In genomic region chr17:55952041-55952440, GRCm38 (mm10) we compare ENCODE assay signal across 28 mouse cellular contexts. TPM values are rescaled to one million over a fixed set of nuclear protein-coding genes. Genes with fewer than 3 reads are reported as not detected.
DNase-seq lines count a peak whose midpoint lies in the region; TF ChIP-seq lines count a peak whose summit lies in the region.
"Had no signal": no experiment of that assay in that cellular context is flagged by ENCODE, and none has a peak within 500 bp of the region (broad histone marks: within the 10 kb centered on the region; RNA-seq: fewer than 3 reads in every experiment).

No protein-coding gene starts in this region.

- H3K9ac ChIP-seq in CH12.LX (ENCODE audit: insufficient read depth, low read depth) (peak overlapping the region; percentile 11), ES-E14 (ENCODE audit: insufficient read depth, low read depth, low read length, poor library complexity, severe bottlenecking) (no peak overlapping the region)
- H3K9ac ChIP-seq: lung, embryonic 15.5 days had no signal

- DNase-seq in cerebellum, adult 9-11 months, result peak; percentile 13
- DNase-seq in cerebellum, adult 18-20 months, result no peak
- DNase-seq in layer of hippocampus, adult 11-12 months (ENCODE audit: low spot score), result peak; percentile 3
- DNase-seq in layer of hippocampus, postnatal 25 days (ENCODE audit: extremely low spot score in 1 of 2, low spot score in 1 of 2), result no peak
- DNase-seq in CH12.LX (ENCODE audit: extremely low read depth) (peak; percentile 73), ES-E14 (ENCODE audit: low read depth, low spot score) (no peak)
- no peak for DNase-seq in heart, postnatal 10 days
- no peak for DNase-seq in ovary, postnatal 36 days (ENCODE audit: low spot score)
- DNase-seq: adrenal gland, postnatal 36 days; cerebellum, adult 2 months; kidney, adult 18-20 months; kidney, postnatal 4 days; left cerebral cortex, postnatal 4 days; lung, postnatal 36 days; right cerebral cortex, adult 18-20 months; right cerebral cortex, postnatal 4 days; thymus, adult 18-20 months; thymus, postnatal 36 days had no signal

- no peak; the same call in 1 of the 2 replicates for TF ChIP-seq RAD21 in CH12.LX (IDR thresholded peaks at IDR 0.05; ENCODE audit: low read depth, low read length)

- peaks cover 32% of the 10 kb centered on the region for H3K79me2 ChIP-seq in CH12.LX (replicated peaks; ENCODE audit: control insufficient read depth, extremely low read depth, insufficient read depth, poor library complexity, severe bottlenecking)

- no peak for TF ChIP-seq CTCF in CH12.LX (conservative IDR thresholded peaks at IDR 0.05 in 1 of 2, IDR thresholded peaks at IDR 0.05 in 1 of 2; ENCODE audit: low read depth in 2 of 2, low read length in 2 of 2)

- H3K9me3 ChIP-seq in CH12.LX (replicated peaks; ENCODE audit: low read length) (no peaks in the 10 kb centered on the region), ES-E14 (ENCODE audit: control insufficient read depth, insufficient read depth, low read depth, low read length) (no peaks in the 10 kb centered on the region)
- H3K9me3 ChIP-seq: embryonic facial prominence, embryonic 10.5 days; heart, embryonic 10.5 days; hindbrain, embryonic 10.5 days; lung, embryonic 15.5 days; midbrain, embryonic 10.5 days had no signal

- intact Hi-C loops in heart, postnatal 10 days (cut with DNase I), result no loop called here

- no peak for TF ChIP-seq POLR2A in CH12.LX (IDR thresholded peaks at IDR 0.05; ENCODE audit: low read depth, low read length)

- dilution Hi-C loops in CH12.LX (cut with MboI; ENCODE audit: extremely low pct_ligation_motif_present, extremely low pct_unique_long_range_greater_than_20kb, low sequenced_read_pairs), result no loop called here

- peak overlapping the region; percentile 68 to 75 (median 72) for H3K4me3 ChIP-seq in CH12.LX (replicated peaks in 1 of 3; ENCODE audit: low read depth in 2 of 3, low read length in 2 of 3, poor library complexity in 1 of 3)
- no peak overlapping the region for H3K4me3 ChIP-seq in ES-E14 (ENCODE audit: insufficient read depth in 1 of 2, low read depth in 1 of 2, low read length in 2 of 2, poor library complexity in 1 of 2, severe bottlenecking in 1 of 2)
- H3K4me3 ChIP-seq: embryonic facial prominence, embryonic 10.5 days; heart, embryonic 10.5 days; hindbrain, embryonic 10.5 days; left cerebral cortex, adult 2 months; lung, embryonic 15.5 days; midbrain, embryonic 10.5 days had no signal

- H3K27me3 ChIP-seq in CH12.LX (replicated peaks), result no peaks in the 10 kb centered on the region

- H3K4me1 ChIP-seq in CH12.LX (ENCODE audit: control insufficient read depth in 1 of 2, insufficient read depth in 2 of 2) (peaks cover 38 to 64% of the 10 kb centered on the region in 2 experiments), ES-E14 (ENCODE audit: control insufficient read depth in 2 of 2, insufficient read depth in 2 of 2, low read length in 2 of 2, poor library complexity in 1 of 2) (peaks cover 9 to 36% of the 10 kb centered on the region in 2 experiments)

- peaks cover 23 to 29% of the 10 kb centered on the region in 2 experiments for H3K36me3 ChIP-seq in CH12.LX (replicated peaks in 1 of 2; ENCODE audit: control insufficient read depth in 1 of 2, insufficient read depth in 1 of 2, low read length in 1 of 2)
- H3K36me3 ChIP-seq in ES-E14 (ENCODE audit: control insufficient read depth, insufficient read depth, low read length, poor library complexity, severe bottlenecking), result no peaks in the 10 kb centered on the region
- H3K36me3 ChIP-seq: embryonic facial prominence, embryonic 10.5 days; heart, embryonic 10.5 days; hindbrain, embryonic 10.5 days; lung, embryonic 15.5 days; midbrain, embryonic 10.5 days had no signal

- H3K27ac ChIP-seq in CH12.LX (ENCODE audit: insufficient read depth, low read depth) (peak overlapping the region; percentile 97), ES-E14 (ENCODE audit: insufficient read depth, low read depth, low read length, poor library complexity, severe bottlenecking) (0 out of 2 replicates have a peak overlapping the region, but pooled peaks have one; percentile 7)
- H3K27ac ChIP-seq: embryonic facial prominence, embryonic 10.5 days; heart, embryonic 10.5 days; hindbrain, embryonic 10.5 days; left cerebral cortex, adult 2 months; lung, embryonic 15.5 days; midbrain, embryonic 10.5 days had no signal

- TF ChIP-seq EP300 in CH12.LX (IDR thresholded peaks at IDR 0.05; ENCODE audit: low read length), result no peak

- in situ Hi-C loops in CH12.LX (cut with MboI; ENCODE audit: low pct_ligation_motif_present, low pct_unique_long_range_greater_than_20kb, low sequenced_read_pairs), result loop anchor here (10.0 kb wide), 1 partner anchor 57 kb away; the partner anchor contains the start of gene Zfp959
- in situ Hi-C loops in ES-E14 (cut with MboI; ENCODE audit: low sequenced_read_pairs in 2 of 2, unreplicated experiment in 2 of 2), result no loop called here

- H3K4me2 ChIP-seq in CH12.LX (ENCODE audit: insufficient read depth, low read depth, poor library complexity, severe bottlenecking), result peak overlapping the region; percentile 42
- H3K4me2 ChIP-seq: lung, embryonic 15.5 days had no signal

TF ChIP-seq in CH12.LX, 34 proteins besides CTCF, POLR2A, EP300 and RAD21:
- TF ChIP-seq SMC3 (IDR thresholded peaks at IDR 0.05; ENCODE audit: low read depth, low read length) (0 out of 2 replicates have a peak, but pooled peaks have one; percentile 1), ZC3H11A (IDR thresholded peaks at IDR 0.05; ENCODE audit: low read depth, low read length) (no peak), MXI1 (IDR thresholded peaks at IDR 0.05; ENCODE audit: low read depth, low read length) (no peak; the same call in 1 of the 2 replicates), MAZ (IDR thresholded peaks at IDR 0.05; ENCODE audit: low read depth, low read length) (peak; percentile 87; the same call in 1 of the 2 replicates), UBTF (IDR thresholded peaks at IDR 0.05; ENCODE audit: low read depth, low read length) (0 out of 2 replicates have a peak, but pooled peaks have one; percentile 26), E2F4 (IDR thresholded peaks at IDR 0.05; ENCODE audit: insufficient replicate concordance, low read depth, low read length) (no peak), GABPA (IDR thresholded peaks at IDR 0.05; ENCODE audit: insufficient replicate concordance, low read depth, low read length) (no peak), HCFC1 (IDR thresholded peaks at IDR 0.05; ENCODE audit: low read depth, low read length) (no peak), KAT2A (IDR thresholded peaks at IDR 0.05; ENCODE audit: insufficient replicate concordance, low read length) (no peak), SIN3A (IDR thresholded peaks at IDR 0.05; ENCODE audit: low read length) (no peak), CHD2 (IDR thresholded peaks at IDR 0.05; ENCODE audit: low read length) (peak; percentile 51; the same call in 1 of the 2 replicates)

TF ChIP-seq in ES-E14, 5 proteins besides CTCF, POLR2A, EP300 and RAD21:
- TF ChIP-seq ZNF384 (IDR thresholded peaks at IDR 0.05; ENCODE audit: low read depth, low read length), result no peak
- no peak for TF ChIP-seq MAFK (IDR thresholded peaks at IDR 0.05; ENCODE audit: insufficient read depth, low read depth, low read length)
- no peak for TF ChIP-seq HCFC1 (IDR thresholded peaks at IDR 0.05; ENCODE audit: borderline replicate concordance, insufficient read depth, low read length)
- no peak for TF ChIP-seq CHD2 (IDR thresholded peaks at IDR 0.05; ENCODE audit: low read depth, low read length)

RNA-seq across cellular contexts. Expression of gene Ebi3, which starts 0.4 kb away (rescaled TPM):
- total RNA-seq in layer of hippocampus, postnatal 25 days (2021), result 1 to 10 TPM; 2.3 to 2.8 TPM
- total RNA-seq in CH12.LX (2012; rRNA removed) (102 and 207 TPM in 2 replicates), CH12.LX (2014; rRNA removed) (55.0 and 60.3 TPM in 2 replicates), ES-E14 (2012; rRNA removed) (0.49 and 0.74 TPM in 2 replicates)
- 87.6 and 105 TPM in 2 replicates for polyA plus RNA-seq in CH12.LX (2012; ENCODE audit: insufficient read length, low read depth)
- total RNA-seq in heart, postnatal 10 days (2021), result under 1 TPM; 0.22 to 0.82 TPM
- total RNA-seq: gastrocnemius, adult 8-10 months had no signal

RNA-seq across cellular contexts. Expression of gene Zfp119b, which starts 2.7 kb away (rescaled TPM):
- 1 to 10 TPM; 3.1 to 3.4 TPM for total RNA-seq in layer of hippocampus, postnatal 25 days (2021)
- total RNA-seq in CH12.LX (2012; rRNA removed) (6.1 and 6.5 TPM in 2 replicates), CH12.LX (2014; rRNA removed) (13.6 and 18.0 TPM in 2 replicates), ES-E14 (2012; rRNA removed) (3.9 and 4.6 TPM in 2 replicates)
- polyA plus RNA-seq in CH12.LX (2012; ENCODE audit: insufficient read length, low read depth), result 3.1 and 3.9 TPM in 2 replicates
- total RNA-seq in heart, postnatal 10 days (2021), result 1 to 10 TPM; 4.4 to 4.5 TPM

RNA-seq across cellular contexts. Expression of gene Yju2, which starts 6.9 kb away (rescaled TPM):
- 10 to 100 TPM; 16.7 to 16.9 TPM for total RNA-seq in layer of hippocampus, postnatal 25 days (2021)
- total RNA-seq in CH12.LX (2012; rRNA removed) (10.1 and 10.7 TPM in 2 replicates), CH12.LX (2014; rRNA removed) (11.2 and 12.9 TPM in 2 replicates), ES-E14 (2012; rRNA removed) (14.0 and 14.7 TPM in 2 replicates)
- 14.4 and 15.8 TPM in 2 replicates for polyA plus RNA-seq in CH12.LX (2012; ENCODE audit: insufficient read length, low read depth)
- total RNA-seq in heart, postnatal 10 days (2021), result 10 to 100 TPM; 12.8 TPM

RNA-seq across cellular contexts. Expression of gene Shd, which starts 18.2 kb away (rescaled TPM):
- total RNA-seq in layer of hippocampus, postnatal 25 days (2021), result 10 to 100 TPM; 24.3 to 29.0 TPM
- 0.21 and 0.47 TPM in 2 replicates for total RNA-seq in CH12.LX (2012; rRNA removed)
- total RNA-seq in CH12.LX (2014; rRNA removed), result 0.46 TPM in 1 of 2 replicates, not detected in the other
- polyA plus RNA-seq in CH12.LX (2012; ENCODE audit: insufficient read length, low read depth), result 0.85 and 0.87 TPM in 2 replicates
- total RNA-seq in ES-E14 (2012; rRNA removed), result 1.5 and 2.4 TPM in 2 replicates
- 1 to 10 TPM; 1.8 to 3.4 TPM for total RNA-seq in heart, postnatal 10 days (2021)
- total RNA-seq: liver, adult 2 months had no signal
- polyA plus RNA-seq: CD4-positive, CD25-positive, alpha-beta regulatory T cell, adult 4 months had no signal

RNA-seq across cellular contexts. Expression of gene Fsd1, which starts 34.3 kb away (rescaled TPM):
- total RNA-seq in layer of hippocampus, postnatal 25 days (2021), result 10 to 100 TPM; 72.4 to 82.6 TPM
- total RNA-seq in CH12.LX (2012; rRNA removed), result 0.21 and 0.50 TPM in 2 replicates
- not detected in 2 replicates for total RNA-seq in CH12.LX (2014; rRNA removed)
- polyA plus RNA-seq in CH12.LX (2012; ENCODE audit: insufficient read length, low read depth), result not detected in 2 replicates
- 24.2 and 50.7 TPM in 2 replicates for total RNA-seq in ES-E14 (2012; rRNA removed)
- under 1 TPM in 1 of 2 experiments, not detected in 1; 0.31 TPM for total RNA-seq in heart, postnatal 10 days (2021)
- total RNA-seq: gastrocnemius, adult 8-10 months; granulocyte monocyte progenitor cell, adult 5-6 weeks; liver, adult 2 months had no signal
- polyA plus RNA-seq: liver, adult 2 months had no signal

Comparison
In these comparisons a context has a peak if more than half of its experiments do, and no peak if none do; other contexts are left out.
1. DNase-seq: peak in cerebellum, adult 9-11 months (single experiment), layer of hippocampus, adult 11-12 months (single experiment) and CH12.LX (single experiment); none in cerebellum, adult 18-20 months (0 of 2), layer of hippocampus, postnatal 25 days (0 of 2), ES-E14 (single experiment), heart, postnatal 10 days (0 of 2) and ovary, postnatal 36 days (single experiment).
2. H3K4me3 ChIP-seq: peak in CH12.LX (3 of 3); none in ES-E14 (0 of 2).
3. RNA of gene Ebi3, which starts 0.4 kb away (total RNA-seq): 55.0 to 207 TPM in CH12.LX; 2.3 to 2.8 TPM in layer of hippocampus, postnatal 25 days, 0.22 to 0.82 TPM in heart, postnatal 10 days and 0.49 to 0.74 TPM in ES-E14; every median in the first group is over 10 times any median in the second.